Mouse (Mus musculus) kidney, postnatal 10 days (tissue): Measurements from ENCODE around the gene Afap1.
A peak's percentile ranks its signal among the peaks of the same experiment; 100 is the strongest.

Experiments used
- DNase-seq: peaks from one replicate; pipeline ENCODE4 v3.0.0; 2021; ENCODE audit warnings: mixed read lengths

Afap1 gene

GRCm38 (mm10) chr5:35893093-35893804 is at the start of gene Afap1:
Gene Afap1 (plus strand): TSS chr5:35893319.
- peak; percentile 100 for DNase-seq

GRCm38 (mm10) chr5:35851485-35851884 is 41.6 kb upstream of the Afap1 start:
- no peak for DNase-seq

GRCm38 (mm10) chr5:35853463-35853862 is 39.7 kb upstream of the Afap1 start:
- DNase-seq: no peak

GRCm38 (mm10) chr5:35856245-35856644 is 36.9 kb upstream of the Afap1 start:
- no peak for DNase-seq

- peak; percentile 85 for DNase-seq
Measured at GRCm38 (mm10) chr5:35858069-35858468, 35.0 kb upstream of the Afap1 start.

- no peak for DNase-seq
Measured at GRCm38 (mm10) chr5:35861456-35861855, 31.7 kb upstream of the Afap1 start.

GRCm38 (mm10) chr5:35869973-35870372 is 23.1 kb upstream of the Afap1 start:
- DNase-seq: no peak

GRCm38 (mm10) chr5:35870408-35871012 is 22.6 kb upstream of the Afap1 start:
- peak; percentile 85 for DNase-seq

GRCm38 (mm10) chr5:35873382-35873781 is 19.7 kb upstream of the Afap1 start:
- no peak for DNase-seq

GRCm38 (mm10) chr5:35876236-35876635 is 16.9 kb upstream of the Afap1 start:
- no peak for DNase-seq

GRCm38 (mm10) chr5:35879199-35879598 is 13.9 kb upstream of the Afap1 start:
- DNase-seq: no peak

- DNase-seq: peak; percentile 61
Measured at GRCm38 (mm10) chr5:35882391-35882790, 10.7 kb upstream of the Afap1 start.

- peak; percentile 71 for DNase-seq
Measured at GRCm38 (mm10) chr5:35884262-35884661, 8.9 kb upstream of the Afap1 start.

GRCm38 (mm10) chr5:35884689-35885088 is 8.4 kb upstream of the Afap1 start:
- DNase-seq: no peak

- peak; percentile 55 for DNase-seq
Measured at GRCm38 (mm10) chr5:35888959-35889358, 4.2 kb upstream of the Afap1 start.

GRCm38 (mm10) chr5:35889641-35890040 is 3.5 kb upstream of the Afap1 start:
- DNase-seq: no peak

- DNase-seq: no peak
Measured at GRCm38 (mm10) chr5:35890985-35891730, 2.0 kb upstream of the Afap1 start.

GRCm38 (mm10) chr5:35892363-35892762 is 756 bp upstream of the Afap1 start:
- DNase-seq: no peak

- peak; percentile 80 for DNase-seq
Measured at GRCm38 (mm10) chr5:35893805-35894260, 714 bp downstream of the Afap1 start.

- DNase-seq: peak; percentile 65
Measured at GRCm38 (mm10) chr5:35894295-35895047, 1.4 kb downstream of the Afap1 start.

- DNase-seq: no peak
Measured at GRCm38 (mm10) chr5:35895926-35896325, 2.8 kb downstream of the Afap1 start.

GRCm38 (mm10) chr5:35896556-35896955 is 3.4 kb downstream of the Afap1 start:
- DNase-seq: no peak

GRCm38 (mm10) chr5:35897147-35897546 is 4.0 kb downstream of the Afap1 start:
- DNase-seq: no peak
